Mouse (Mus musculus): Measurements from ENCODE around the gene Nlrp1a. TPM values are rescaled to one million over a fixed set of nuclear protein-coding genes. Genes with fewer than 3 reads are reported as not detected.

Gene Nlrp1a
- polyA plus RNA-seq, 1 experiment from 2014 or later: not detected

Other genes starting within 250 kb of the Nlrp1a start
- gene Nup88, start 174.7 kb downstream of the Nlrp1a start, polyA plus RNA-seq (2015; fragmentation: Nextera tagmentation; extraction: Ambion mirVana): 108 and 109 TPM in 2 replicates
- gene Rpain, start 174.5 kb downstream of the Nlrp1a start, polyA plus RNA-seq (2015; fragmentation: Nextera tagmentation; extraction: Ambion mirVana): 71.3 and 78.8 TPM in 2 replicates
- gene C1qbp, start 161.7 kb downstream of the Nlrp1a start, polyA plus RNA-seq (2015; fragmentation: Nextera tagmentation; extraction: Ambion mirVana): 180 and 217 TPM in 2 replicates
- gene Dhx33, start 140.3 kb downstream of the Nlrp1a start, polyA plus RNA-seq (2015; fragmentation: Nextera tagmentation; extraction: Ambion mirVana): 12.3 and 13.5 TPM in 2 replicates
- 29.8 and 34.2 TPM in 2 replicates for gene Mis12, start 125.1 kb downstream of the Nlrp1a start, polyA plus RNA-seq (2015; fragmentation: Nextera tagmentation; extraction: Ambion mirVana)
- gene Derl2, start 124.9 kb downstream of the Nlrp1a start, polyA plus RNA-seq (2015; fragmentation: Nextera tagmentation; extraction: Ambion mirVana): 27.9 and 31.1 TPM in 2 replicates
- 567 and 742 TPM in 2 replicates for gene 6330403K07Rik, start 111.2 kb downstream of the Nlrp1a start, polyA plus RNA-seq (2015; fragmentation: Nextera tagmentation; extraction: Ambion mirVana)
- 0.05 TPM in 1 of 2 replicates, not detected in the other for gene Nlrp1b, start 86.0 kb upstream of the Nlrp1a start, polyA plus RNA-seq (2015; fragmentation: Nextera tagmentation; extraction: Ambion mirVana)

All from neural tube, embryonic 15.5 days (tissue).